Mouse (Mus musculus) heart, adult 2 months (tissue): ENCODE measurements around the gene Usp39.

Experiments
- CTCF ChIP-seq: fragments of 200-600 bp; IDR thresholded peaks from 2 replicates; pipeline ENCODE4 v1.8.1; 2022; ENCODE audit warnings: antibody characterized with exemption, mild to moderate bottlenecking, moderate library complexity
- EP300 ChIP-seq: fragments of 200-500 bp; IDR thresholded peaks from 2 replicates; pipeline ENCODE4 v1.6.1; 2011; ENCODE audit warnings: low read depth, low read length, control low read depth; ENCODE audit not compliant: insufficient read depth

GRCm38 (mm10) chr6:72280410-72280998 is 64.5 kb downstream of the Usp39 start:
- TF ChIP-seq CTCF (no peak), EP300 (no peak)
